Mouse (Mus musculus) ES-Bruce4 (cell line): ENCODE data around the gene Shbg. TPM values are rescaled to one million over a fixed set of nuclear protein-coding genes. Genes with fewer than 3 reads are reported as not detected.
A peak's percentile ranks its signal among the peaks of the same experiment; 100 is the strongest.

ENCODE experiments used
- H3K27ac ChIP-seq: 2 replicates; pipeline ENCODE4 v1.5.1; 2012; ENCODE audit warnings: low read length, inconsistent platforms; ENCODE audit not compliant: insufficient read depth
- H3K27me3 ChIP-seq: 2 replicates; pipeline ENCODE4 v1.6.1; 2012; ENCODE audit warnings: mild to moderate bottlenecking, low read length, inconsistent platforms; ENCODE audit not compliant: control insufficient read depth, poor library complexity, insufficient read depth, severe bottlenecking
- H3K36me3 ChIP-seq: 2 replicates; pipeline ENCODE4 v1.6.1; 2012; ENCODE audit warnings: inconsistent platforms, mild to moderate bottlenecking, low read length, moderate library complexity; ENCODE audit not compliant: control insufficient read depth, poor library complexity, insufficient read depth, severe bottlenecking
- H3K4me1 ChIP-seq: one replicate; pipeline ENCODE4 v1.8.1; 2011; ENCODE audit warnings: low read length; ENCODE audit not compliant: control insufficient read depth, insufficient read depth
- H3K4me3 ChIP-seq: 2 replicates; pipeline ENCODE4 v1.5.1; 2011; ENCODE audit warnings: low read depth, mild to moderate bottlenecking, low read length
- H3K9ac ChIP-seq: 2 replicates; pipeline ENCODE4 v1.6.1; 2012; ENCODE audit warnings: low read depth, mild to moderate bottlenecking, inconsistent platforms; ENCODE audit not compliant: poor library complexity, severe bottlenecking
- H3K9me3 ChIP-seq: replicated peaks from 2 replicates; pipeline ENCODE4 v1.6.1; 2012; ENCODE audit warnings: mild to moderate bottlenecking, low read length, inconsistent platforms; ENCODE audit not compliant: control insufficient read depth, poor library complexity, insufficient read depth, severe bottlenecking
- CTCF ChIP-seq: IDR thresholded peaks from one replicate; pipeline ENCODE4 v1.8.1; 2011; ENCODE audit warnings: low read depth, low read length
- EP300 ChIP-seq: IDR thresholded peaks from 2 replicates; pipeline ENCODE4 v1.6.1; 2011; ENCODE audit warnings: low read depth, low read length; ENCODE audit not compliant: insufficient read depth
- POLR2A ChIP-seq: IDR thresholded peaks from one replicate; pipeline ENCODE4 v1.8.1; 2011; ENCODE audit warnings: low read length; ENCODE audit not compliant: insufficient read depth
- polyA plus RNA-seq: library from polyadenylated mRNA; stranded (reverse); fragments of >200 nt; gene quantifications from 2 replicates; pipeline ENCODE4 v1.2.4, GENCODE M21; 2011; ENCODE audit warnings: low read depth; ENCODE audit not compliant: missing spikeins, insufficient read depth, insufficient read length

The Shbg gene
- polyA plus RNA-seq, 1 experiment = not detected

GRCm38 (mm10) chr11:69604795-69605664, 12.7 kb downstream of the Shbg start:
- Histone ChIP-seq H3K9me3 (no peaks in the 10 kb centered on the region), H3K9ac (peak overlapping the region; percentile 55), H3K27me3 (peaks cover 8% of the 10 kb centered on the region), H3K27ac (no peak overlapping the region), H3K4me1 (peaks cover 4% of the 10 kb centered on the region), H3K4me3 (peak overlapping the region; percentile 69), H3K36me3 (no peaks in the 10 kb centered on the region)
- no peak for TF ChIP-seq CTCF
- no peak for TF ChIP-seq POLR2A
- no peak for TF ChIP-seq EP300

- peaks cover 4% of the 10 kb centered on the region for H3K4me1 ChIP-seq
- H3K4me3 ChIP-seq = no peak overlapping the region; the same call in 1 of the 2 replicates
- peaks cover 8% of the 10 kb centered on the region for H3K27me3 ChIP-seq
- no peak overlapping the region for H3K27ac ChIP-seq
- TF ChIP-seq POLR2A = no peak
- TF ChIP-seq CTCF = no peak
- TF ChIP-seq EP300 = no peak
- H3K36me3 ChIP-seq = no peaks in the 10 kb centered on the region
- no peaks in the 10 kb centered on the region for H3K9me3 ChIP-seq
- peak overlapping the region; percentile 55 for H3K9ac ChIP-seq
Measured at GRCm38 (mm10) chr11:69604347-69604746, 13.4 kb downstream of the Shbg start.

- no peak for TF ChIP-seq CTCF
- TF ChIP-seq POLR2A = no peak
- no peak for TF ChIP-seq EP300
- H3K27ac ChIP-seq = no peak overlapping the region
- no peaks in the 10 kb centered on the region for H3K9me3 ChIP-seq
- H3K36me3 ChIP-seq = no peaks in the 10 kb centered on the region
- H3K9ac ChIP-seq = no peak overlapping the region
- peaks cover 4% of the 10 kb centered on the region for H3K4me1 ChIP-seq
- peaks cover 8% of the 10 kb centered on the region for H3K27me3 ChIP-seq
- H3K4me3 ChIP-seq = no peak overlapping the region
Measured at GRCm38 (mm10) chr11:69603516-69603915, 14.2 kb downstream of the Shbg start.

GRCm38 (mm10) chr11:69601768-69602167, 15.9 kb downstream of the Shbg start:
- no peaks in the 10 kb centered on the region for H3K36me3 ChIP-seq
- TF ChIP-seq CTCF (no peak), EP300 (no peak), POLR2A (no peak)
- peaks cover 4% of the 10 kb centered on the region for H3K4me1 ChIP-seq
- no peaks in the 10 kb centered on the region for H3K9me3 ChIP-seq
- no peak overlapping the region for H3K4me3 ChIP-seq
- peaks cover 8% of the 10 kb centered on the region for H3K27me3 ChIP-seq
- no peak overlapping the region for H3K27ac ChIP-seq
- no peak overlapping the region for H3K9ac ChIP-seq

- Histone ChIP-seq H3K4me1 (peaks cover 4% of the 10 kb centered on the region), H3K4me3 (no peak overlapping the region), H3K9ac (no peak overlapping the region), H3K27me3 (peaks cover 5% of the 10 kb centered on the region), H3K27ac (peak overlapping the region; percentile 60; the same call in 1 of the 2 replicates), H3K9me3 (no peaks in the 10 kb centered on the region), H3K36me3 (no peaks in the 10 kb centered on the region)
- TF ChIP-seq EP300 (peak; percentile 82), POLR2A (no peak)
Measured at GRCm38 (mm10) chr11:69600098-69600497, 17.6 kb downstream of the Shbg start.

- Histone ChIP-seq H3K4me3 (0 out of 2 replicates have a peak overlapping the region, but pooled peaks have one; percentile 9), H3K4me1 (peaks cover 4% of the 10 kb centered on the region), H3K9me3 (no peaks in the 10 kb centered on the region), H3K36me3 (no peaks in the 10 kb centered on the region), H3K27ac (peak overlapping the region; percentile 22; the same call in 1 of the 2 replicates), H3K9ac (peak overlapping the region; percentile 49), H3K27me3 (no peaks in the 10 kb centered on the region)
- TF ChIP-seq POLR2A = no peak
- peak; percentile 18 for TF ChIP-seq CTCF
Measured at GRCm38 (mm10) chr11:69599436-69599835, 18.3 kb downstream of the Shbg start.
